Mouse (Mus musculus) E14TG2a.4 (cell line): Measurements from ENCODE around the gene Lurap1l.

ENCODE experiments used
- H3K27me3 ChIP-seq: 2 replicates; pipeline ENCODE4 v1.6.1; 2014; ENCODE audit warnings: low read length, control low read depth; ENCODE audit not compliant: insufficient read depth
- H3K36me3 ChIP-seq: 2 replicates; pipeline ENCODE4 v1.6.1; 2014; ENCODE audit warnings: low read length, control low read depth; ENCODE audit not compliant: insufficient read depth
- H3K4me1 ChIP-seq: replicated peaks from 2 replicates; pipeline ENCODE4 v1.6.1; 2014; ENCODE audit warnings: low read depth, low read length, control low read depth
- H3K4me3 ChIP-seq: replicated peaks from 2 replicates; pipeline ENCODE4 v1.5.1; 2014; ENCODE audit warnings: mild to moderate bottlenecking, low read length
- H3K9me3 ChIP-seq: 2 replicates; pipeline ENCODE4 v1.6.1; 2014; ENCODE audit warnings: low read length, control low read depth
- CTCF ChIP-seq: conservative IDR thresholded peaks from 2 replicates; pipeline ENCODE4 v1.5.1; 2014; ENCODE audit warnings: low read length
- NANOG ChIP-seq: IDR thresholded peaks from 2 replicates; pipeline ENCODE4 v1.6.1; 2014; ENCODE audit warnings: borderline replicate concordance, low read length, mixed read lengths
- POU5F1 ChIP-seq: IDR thresholded peaks from 2 replicates; pipeline ENCODE4 v1.6.1; 2014; ENCODE audit warnings: low read length, borderline replicate concordance

Gene Lurap1l

GRCm38 (mm10) chr4:80910481-80910870 is at the start of gene Lurap1l:
Gene Lurap1l (plus strand): TSS chr4:80910646.
- Histone ChIP-seq H3K9me3 (no peaks in the 10 kb centered on the region), H3K36me3 (no peaks in the 10 kb centered on the region), H3K4me3 (peak within 1 kb of the TSS; percentile 87), H3K27me3 (0 out of 2 replicates have a peak, but pooled peaks cover 4% of the 10 kb centered on the region), H3K4me1 (peaks cover 16% of the 10 kb centered on the region)
- no peak for TF ChIP-seq NANOG

- no peak for TF ChIP-seq POU5F1
- no peak for TF ChIP-seq NANOG
- TF ChIP-seq CTCF: no peak
Measured at GRCm38 (mm10) chr4:80862962-80863361, 47.5 kb upstream of the Lurap1l start.

GRCm38 (mm10) chr4:80863906-80864305 is 46.5 kb upstream of the Lurap1l start:
- Histone ChIP-seq H3K4me1 (peaks cover 8% of the 10 kb centered on the region), H3K4me3 (no peak overlapping the region), H3K9me3 (no peaks in the 10 kb centered on the region), H3K36me3 (no peaks in the 10 kb centered on the region), H3K27me3 (no peaks in the 10 kb centered on the region)
- no peak for TF ChIP-seq POU5F1
- TF ChIP-seq CTCF: no peak
- TF ChIP-seq NANOG: no peak

More at GRCm38 (mm10) chr4:80862962-80863361, 47.5 kb upstream of the Lurap1l start:
- no peaks in the 10 kb centered on the region for H3K36me3 ChIP-seq
- H3K4me3 ChIP-seq: no peak overlapping the region
- no peaks in the 10 kb centered on the region for H3K9me3 ChIP-seq
- peaks cover 8% of the 10 kb centered on the region for H3K4me1 ChIP-seq
- H3K27me3 ChIP-seq: no peaks in the 10 kb centered on the region

DNA sequence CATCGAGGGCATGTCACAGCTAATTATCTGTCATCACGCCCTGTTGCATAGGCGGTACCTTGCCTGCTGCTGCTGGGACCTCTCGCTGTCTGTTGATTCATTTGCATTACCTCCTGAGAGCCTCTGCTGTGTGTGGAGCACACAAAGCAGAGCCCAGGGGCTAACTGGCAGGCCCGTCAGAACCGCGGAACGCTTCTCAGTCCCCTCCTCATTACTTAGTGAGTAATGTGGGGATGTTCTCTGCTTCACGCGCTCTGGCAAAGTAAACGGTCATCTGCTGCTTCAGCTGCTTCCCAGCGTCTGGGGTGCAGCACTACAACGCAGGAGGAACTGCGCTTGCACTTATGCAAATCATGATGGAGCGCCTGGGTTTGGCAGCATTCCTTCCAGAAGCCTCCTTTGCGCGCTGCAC is 45.9 kb upstream of the Lurap1l start:
- Histone ChIP-seq H3K4me3 (peak overlapping the region; percentile 57), H3K4me1 (peaks cover 10% of the 10 kb centered on the region), H3K9me3 (no peaks in the 10 kb centered on the region), H3K27me3 (no peaks in the 10 kb centered on the region), H3K36me3 (no peaks in the 10 kb centered on the region)
- no peak for TF ChIP-seq CTCF
- no peak for TF ChIP-seq POU5F1
- no peak for TF ChIP-seq NANOG

DNA sequence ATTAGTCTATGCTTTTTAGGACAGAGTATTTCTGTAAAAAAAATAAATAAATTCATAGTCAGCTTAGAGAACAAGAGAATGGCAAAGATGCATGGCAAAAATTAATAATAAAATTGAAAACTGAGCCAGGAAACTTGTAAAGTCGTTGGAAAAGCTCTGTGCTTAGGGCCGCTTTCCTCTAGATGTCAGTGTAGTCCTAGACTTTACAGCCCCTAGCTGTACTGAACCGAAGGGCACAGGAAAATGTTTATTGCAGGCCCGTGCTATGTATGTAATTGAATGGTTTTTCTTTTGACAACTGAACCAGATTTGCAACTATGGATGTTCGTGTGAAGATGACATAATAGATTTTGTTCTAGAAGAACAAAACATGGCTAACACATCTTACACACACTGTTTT is 44.4 kb upstream of the Lurap1l start:
- Histone ChIP-seq H3K9me3 (no peaks in the 10 kb centered on the region), H3K4me3 (no peak overlapping the region), H3K36me3 (no peaks in the 10 kb centered on the region), H3K27me3 (no peaks in the 10 kb centered on the region), H3K4me1 (peaks cover 11% of the 10 kb centered on the region)
- TF ChIP-seq CTCF: peak; percentile 35
- no peak for TF ChIP-seq NANOG
- TF ChIP-seq POU5F1: no peak

- Histone ChIP-seq H3K27me3 (no peaks in the 10 kb centered on the region), H3K9me3 (no peaks in the 10 kb centered on the region), H3K4me1 (peaks cover 35% of the 10 kb centered on the region), H3K36me3 (no peaks in the 10 kb centered on the region), H3K4me3 (no peak overlapping the region)
- TF ChIP-seq CTCF: no peak
- no peak for TF ChIP-seq NANOG
- no peak for TF ChIP-seq POU5F1
Measured at GRCm38 (mm10) chr4:80869598-80869997, 40.8 kb upstream of the Lurap1l start.

- H3K9me3 ChIP-seq: no peaks in the 10 kb centered on the region
- no peaks in the 10 kb centered on the region for H3K36me3 ChIP-seq
- H3K27me3 ChIP-seq: no peaks in the 10 kb centered on the region
- H3K4me3 ChIP-seq: no peak overlapping the region; the same call in 1 of the 2 replicates
- TF ChIP-seq POU5F1 (no peak), CTCF (peak; percentile 65)
- H3K4me1 ChIP-seq: peaks cover 58% of the 10 kb centered on the region
Measured at GRCm38 (mm10) chr4:80872847-80873644, 37.4 kb upstream of the Lurap1l start.

DNA sequence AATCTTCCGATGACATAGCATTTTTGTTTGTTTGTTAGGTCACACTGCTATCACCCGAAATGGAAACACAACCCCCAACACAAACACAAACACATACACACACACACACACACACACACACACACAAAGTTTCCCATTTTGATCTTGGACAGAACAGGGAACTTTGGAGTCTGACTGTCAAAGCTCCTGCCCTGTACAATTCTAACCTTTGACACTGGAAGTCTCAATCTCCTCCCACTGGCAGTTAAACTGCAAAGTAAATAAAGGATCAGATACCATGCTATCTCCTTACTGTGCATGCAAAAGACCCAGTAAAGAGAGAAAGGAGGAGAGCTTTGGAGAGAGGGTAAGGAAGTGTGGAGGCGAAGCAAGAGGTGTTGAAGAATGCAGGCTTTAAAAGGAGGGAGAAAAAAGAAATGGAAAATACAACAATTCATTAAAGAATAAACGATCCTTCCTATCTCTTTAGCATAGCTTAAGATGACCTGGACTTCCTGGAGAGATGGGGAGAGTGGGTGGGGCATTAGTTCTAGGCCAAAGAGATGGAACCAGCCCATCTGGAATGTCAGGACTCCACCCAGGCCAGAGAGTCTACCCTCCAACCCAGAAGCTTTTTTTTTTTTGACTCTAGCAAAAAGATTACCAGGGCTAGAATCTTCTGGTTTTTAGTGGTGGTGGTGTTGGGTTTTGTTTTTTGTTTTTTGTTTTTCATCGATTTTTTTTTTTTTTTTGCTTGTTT is 36.2 kb upstream of the Lurap1l start:
- H3K27me3 ChIP-seq: no peaks in the 10 kb centered on the region
- no peaks in the 10 kb centered on the region for H3K9me3 ChIP-seq
- TF ChIP-seq POU5F1 (no peak), NANOG (no peak), CTCF (no peak)
- H3K4me1 ChIP-seq: peaks cover 59% of the 10 kb centered on the region
- H3K36me3 ChIP-seq: no peaks in the 10 kb centered on the region
- H3K4me3 ChIP-seq: no peak overlapping the region

GRCm38 (mm10) chr4:80875055-80875454 is 35.4 kb upstream of the Lurap1l start:
- no peaks in the 10 kb centered on the region for H3K9me3 ChIP-seq
- no peaks in the 10 kb centered on the region for H3K36me3 ChIP-seq
- H3K27me3 ChIP-seq: no peaks in the 10 kb centered on the region
- H3K4me1 ChIP-seq: peaks cover 56% of the 10 kb centered on the region
- H3K4me3 ChIP-seq: no peak overlapping the region
- TF ChIP-seq CTCF (no peak), POU5F1 (no peak), NANOG (no peak)
